Mouse (Mus musculus) midbrain, postnatal 0 days (tissue): Measurements from ENCODE around the gene Fndc8. TPM values are rescaled to one million over a fixed set of nuclear protein-coding genes. Genes with fewer than 3 reads are reported as not detected.

Source experiments
- ATAC-seq: fragments of 200-750 bp; cut with Nextera tagmentation; 2 replicates; pipeline ENCODE4 v1.8.0; 2017; ENCODE audit warnings: moderate number of reproducible peaks, mild to moderate bottlenecking, moderate TSS enrichment, moderate library complexity; ENCODE audit not compliant: low FRiP score
- DNase-seq: peaks from one replicate; pipeline ENCODE4 v3.0.0-alpha.2; 2015; ENCODE audit warnings: low spot score
- H3K27ac ChIP-seq: fragments of 300-500 bp; sonication (generic); 2 replicates; pipeline ENCODE4 v1.5.1; 2014; ENCODE audit warnings: low read depth, mild to moderate bottlenecking, low read length, mixed read lengths
- H3K27me3 ChIP-seq: fragments of 300-500 bp; sonication (generic); 2 replicates; pipeline ENCODE4 v1.6.1; 2014; ENCODE audit warnings: low read length, control low read depth, mixed read lengths; ENCODE audit not compliant: insufficient read depth
- H3K36me3 ChIP-seq: fragments of 300-500 bp; sonication (generic); 2 replicates; pipeline ENCODE4 v1.6.1; 2014; ENCODE audit warnings: low read length, control low read depth, mixed read lengths; ENCODE audit not compliant: insufficient read depth
- H3K4me1 ChIP-seq: fragments of 300-500 bp; sonication (generic); 2 replicates; pipeline ENCODE4 v1.6.1; 2014; ENCODE audit warnings: mild to moderate bottlenecking, control low read depth, antibody characterized with exemption, low read length, mixed read lengths; ENCODE audit not compliant: insufficient read depth
- H3K4me2 ChIP-seq: fragments of 300-500 bp; sonication (generic); 2 replicates; pipeline ENCODE4 v1.6.1; 2014; ENCODE audit warnings: low read depth, mild to moderate bottlenecking, low read length, mixed read lengths; ENCODE audit not compliant: poor library complexity, severe bottlenecking
- H3K4me3 ChIP-seq: fragments of 300-500 bp; sonication (generic); 2 replicates; pipeline ENCODE4 v1.5.1; 2014; ENCODE audit warnings: low read depth, mild to moderate bottlenecking, low read length, moderate library complexity
- H3K9ac ChIP-seq: fragments of 300-500 bp; sonication (generic); replicated peaks from 2 replicates; pipeline ENCODE4 v1.6.1; 2014; ENCODE audit warnings: mild to moderate bottlenecking, low read length, moderate library complexity, mixed read lengths; ENCODE audit not compliant: poor library complexity, severe bottlenecking
- H3K9me3 ChIP-seq: fragments of 300-500 bp; sonication (generic); 2 replicates; pipeline ENCODE4 v1.6.1; 2016; ENCODE audit warnings: low read length, control low read depth
- CTCF ChIP-seq: IDR thresholded peaks from 2 replicates; pipeline ENCODE4 v1.5.1; 2016; ENCODE audit warnings: antibody characterized with exemption, mild to moderate bottlenecking
- WGBS: fragments of 180-500 bp; shearing (Covaris S2); extraction: QIAGEN DNeasy Blood & Tissue Kit; methylation state at CpG from one replicate; pipeline ENCODE4 v1.1.7; 2014; 5-methylcytosine and 5-hydroxymethylcytosine counted together
- polyA plus RNA-seq: library from polyadenylated mRNA; unstranded; fragments of >200 nt; fragmentation: Nextera tagmentation; extraction: Ambion mirVana; gene quantifications from 2 replicates; pipeline ENCODE4 v1.2.1, GENCODE M21; 2015
- total RNA-seq: library from RNA; depleted of rRNA; stranded (reverse); fragments of >200 nt; gene quantifications from 2 replicates; pipeline ENCODE4 v1.2.3, GENCODE M21; 2014

Gene Fndc8
- total and polyA plus RNA-seq, 2 experiments from 2014 or later: 0.27 TPM; not detected in 1

DNA sequence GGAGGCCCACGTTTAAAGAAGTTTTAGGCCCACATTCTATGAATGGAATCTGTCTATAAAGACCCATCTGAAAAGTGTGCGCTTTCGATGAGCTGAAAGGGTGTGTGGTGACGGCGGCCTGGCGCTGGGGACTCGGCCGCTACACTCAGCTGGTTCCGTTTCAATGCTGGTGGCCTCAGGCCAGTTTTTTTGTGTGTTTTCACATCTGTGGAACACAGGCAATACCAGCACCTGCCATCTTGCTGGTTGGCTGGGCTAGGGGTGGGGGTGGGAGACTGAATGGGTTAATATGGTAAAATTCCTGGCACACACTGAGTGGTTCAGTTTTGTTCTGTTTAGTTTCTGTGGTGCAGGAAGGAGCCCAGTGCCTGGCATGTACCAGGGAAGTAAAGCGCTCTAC is 35.9 kb upstream of the Fndc8 start:
- Histone ChIP-seq H3K36me3 (no peaks in the 10 kb centered on the region), H3K4me2 (no peak overlapping the region), H3K4me1 (no peaks in the 10 kb centered on the region), H3K27me3 (no peaks in the 10 kb centered on the region), H3K27ac (no peak overlapping the region), H3K9ac (no peak overlapping the region), H3K4me3 (no peak overlapping the region), H3K9me3 (no peaks in the 10 kb centered on the region)
- no peak for DNase-seq
- no peak for TF ChIP-seq CTCF
- ATAC-seq: no peak
- WGBS: 52% methylated on average over 10 of the region's 10 CpGs

GRCm38 (mm10) chr11:82857307-82857848 is 34.5 kb upstream of the Fndc8 start:
- TF ChIP-seq CTCF: no peak
- Histone ChIP-seq H3K9me3 (no peaks in the 10 kb centered on the region), H3K27ac (no peak overlapping the region), H3K4me3 (no peak overlapping the region), H3K27me3 (no peaks in the 10 kb centered on the region), H3K4me1 (no peaks in the 10 kb centered on the region), H3K4me2 (no peak overlapping the region), H3K36me3 (no peaks in the 10 kb centered on the region), H3K9ac (no peak overlapping the region)
- no peak for ATAC-seq
- no peak for DNase-seq
- 76% methylated on average over 13 of the region's 13 CpGs for WGBS

GRCm38 (mm10) chr11:82860759-82861158 is 31.2 kb upstream of the Fndc8 start:
- no peak overlapping the region for H3K4me2 ChIP-seq
- no peaks in the 10 kb centered on the region for H3K9me3 ChIP-seq
- no peaks in the 10 kb centered on the region for H3K4me1 ChIP-seq
- 80% methylated on average over 6 of the region's 6 CpGs for WGBS
- no peak overlapping the region for H3K4me3 ChIP-seq
- no peak overlapping the region for H3K27ac ChIP-seq
- no peak overlapping the region for H3K9ac ChIP-seq
- no peak for ATAC-seq
- no peak for TF ChIP-seq CTCF
- H3K27me3 ChIP-seq: no peaks in the 10 kb centered on the region
- H3K36me3 ChIP-seq: no peaks in the 10 kb centered on the region
- DNase-seq: no peak

GRCm38 (mm10) chr11:82861558-82861957 is 30.4 kb upstream of the Fndc8 start:
- Histone ChIP-seq H3K9ac (no peak overlapping the region), H3K36me3 (no peaks in the 10 kb centered on the region), H3K4me2 (no peak overlapping the region), H3K4me1 (no peaks in the 10 kb centered on the region), H3K27me3 (no peaks in the 10 kb centered on the region), H3K27ac (no peak overlapping the region), H3K9me3 (no peaks in the 10 kb centered on the region), H3K4me3 (no peak overlapping the region)
- ATAC-seq: no peak
- no peak for TF ChIP-seq CTCF
- WGBS: 73% methylated on average over 8 of the region's 8 CpGs
- DNase-seq: no peak

DNA sequence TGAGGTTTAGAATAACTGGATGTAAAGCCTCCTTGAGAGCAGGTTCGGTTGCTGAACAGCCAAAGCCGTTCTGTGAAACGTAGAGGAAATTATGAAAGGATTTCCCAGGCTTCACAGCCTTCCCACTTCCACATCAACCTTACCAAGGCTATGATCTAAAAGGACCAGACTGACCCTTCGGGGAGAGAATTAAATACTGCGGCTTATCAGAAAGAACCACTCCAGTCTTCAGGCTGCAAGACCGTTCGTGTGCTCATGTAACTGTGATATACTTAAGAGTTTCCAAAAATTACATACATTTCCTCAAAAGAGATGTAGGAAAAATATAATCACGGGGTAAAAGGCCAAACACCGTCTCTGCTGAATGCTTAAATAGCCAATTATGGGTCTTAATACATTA is 29.3 kb upstream of the Fndc8 start:
- ATAC-seq: no peak
- Histone ChIP-seq H3K36me3 (no peaks in the 10 kb centered on the region), H3K9me3 (no peaks in the 10 kb centered on the region), H3K27ac (no peak overlapping the region), H3K27me3 (no peaks in the 10 kb centered on the region), H3K4me1 (no peaks in the 10 kb centered on the region), H3K4me3 (no peak overlapping the region), H3K9ac (no peak overlapping the region), H3K4me2 (no peak overlapping the region)
- no peak for DNase-seq
- 51% methylated on average over 9 of the region's 9 CpGs for WGBS
- TF ChIP-seq CTCF: no peak

- Histone ChIP-seq H3K27ac (no peak overlapping the region), H3K4me1 (no peaks in the 10 kb centered on the region), H3K27me3 (no peaks in the 10 kb centered on the region), H3K4me2 (no peak overlapping the region), H3K36me3 (no peaks in the 10 kb centered on the region), H3K9me3 (no peaks in the 10 kb centered on the region), H3K9ac (no peak overlapping the region), H3K4me3 (no peak overlapping the region)
- WGBS: 29% methylated on average over 2 of the region's 2 CpGs
- TF ChIP-seq CTCF: no peak
- ATAC-seq (no peak), DNase-seq (no peak)
Observed at GRCm38 (mm10) chr11:82863059-82863458, 28.9 kb upstream of the Fndc8 start.
